Mouse (Mus musculus) frontal cortex, postnatal 10 days (tissue): ENCODE measurements at regions not wholly inside any gene's neighbourhood (a gene's known extent, or its start where the extent isn't known, plus 50 kb on each side); places are given as distances from the start of the nearest gene placed in this dataset.

ENCODE experiments used
- DNase-seq, 2 experiments: peaks; one replicate each; pipeline ENCODE4 v3.0.0; 2022; ENCODE audit warnings: low spot score in 2 of 2, mixed read lengths in 1 of 2

DNA sequence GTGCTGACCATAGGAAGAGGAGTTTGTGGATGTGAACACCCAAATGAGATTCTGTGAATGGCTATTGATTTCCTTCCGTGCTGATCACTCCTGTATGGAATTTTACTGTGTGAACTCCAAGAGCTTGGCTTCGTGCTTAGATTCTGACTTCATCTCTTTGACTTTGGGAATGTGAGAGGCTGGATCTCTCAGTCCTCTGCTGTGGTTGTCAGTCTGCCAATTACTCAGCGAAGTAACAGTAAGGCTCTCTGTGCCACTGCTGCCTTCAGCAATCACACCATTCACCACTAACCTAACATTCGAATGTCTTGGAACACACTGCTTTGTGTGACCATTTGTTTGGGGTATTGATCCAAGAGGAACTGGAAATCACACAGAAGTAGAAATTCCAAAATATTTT lies 291.5 kb downstream of the Gm21750 start:
- DNase-seq = no peak

DNA sequence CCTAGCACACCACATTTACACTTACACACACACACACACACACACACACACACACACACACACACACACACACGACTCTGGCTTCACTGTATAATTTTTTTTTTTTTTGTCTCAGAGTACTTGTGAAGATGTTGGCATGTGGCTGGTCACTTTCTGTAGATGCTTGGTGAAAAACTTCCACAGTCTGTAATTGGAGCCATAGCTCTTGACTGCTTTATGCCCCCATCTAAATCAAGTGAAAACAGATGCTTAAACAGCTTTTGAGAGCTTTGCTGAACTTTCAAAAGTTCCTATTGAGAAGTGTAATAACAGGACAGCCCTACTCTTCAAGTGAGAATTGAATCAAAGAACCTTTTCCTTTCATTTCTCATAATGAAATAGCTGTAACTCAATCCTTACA lies 317.7 kb downstream of the Gm21750 start:
- DNase-seq = no peak

DNA sequence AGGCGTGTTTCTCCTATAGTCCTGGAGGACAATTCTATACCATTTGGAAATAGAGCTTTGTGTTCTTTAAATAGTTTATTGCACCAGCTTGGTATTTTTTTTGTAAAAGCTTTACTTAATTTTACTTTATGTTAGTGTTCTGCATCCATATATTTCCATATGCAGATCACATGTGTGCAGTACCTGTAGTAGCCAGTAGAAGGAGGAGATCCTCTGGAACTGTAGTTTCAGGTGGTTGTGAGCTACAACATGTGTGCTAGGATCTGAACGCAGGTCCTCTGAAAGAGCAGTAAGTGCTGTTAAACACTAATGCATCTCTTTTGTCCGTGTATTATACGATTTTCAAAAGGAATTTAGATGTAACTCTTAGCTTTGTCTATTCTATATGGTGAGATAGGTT lies 335.2 kb downstream of the Gm21750 start:
- DNase-seq = no peak

DNA sequence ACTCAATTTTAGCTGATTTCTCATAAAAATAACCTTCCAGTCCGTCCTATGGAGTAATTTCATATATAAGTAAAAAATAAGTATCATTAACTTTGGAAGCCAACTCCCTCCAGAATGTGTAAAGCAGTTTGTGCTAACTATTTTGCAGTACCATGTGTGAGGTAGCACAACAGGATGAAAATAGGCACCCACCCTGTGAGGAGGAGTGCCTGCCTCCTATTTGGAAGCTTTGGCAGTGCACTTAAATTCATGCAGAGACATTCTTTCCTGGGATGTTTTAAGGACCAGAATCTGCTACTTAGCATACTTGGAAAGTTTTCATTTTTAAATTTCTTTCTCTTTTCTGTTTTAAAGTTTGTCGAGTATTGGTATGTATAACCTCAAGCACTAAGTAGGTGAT lies 336.8 kb downstream of the Gm21750 start:
- DNase-seq = no peak

DNA sequence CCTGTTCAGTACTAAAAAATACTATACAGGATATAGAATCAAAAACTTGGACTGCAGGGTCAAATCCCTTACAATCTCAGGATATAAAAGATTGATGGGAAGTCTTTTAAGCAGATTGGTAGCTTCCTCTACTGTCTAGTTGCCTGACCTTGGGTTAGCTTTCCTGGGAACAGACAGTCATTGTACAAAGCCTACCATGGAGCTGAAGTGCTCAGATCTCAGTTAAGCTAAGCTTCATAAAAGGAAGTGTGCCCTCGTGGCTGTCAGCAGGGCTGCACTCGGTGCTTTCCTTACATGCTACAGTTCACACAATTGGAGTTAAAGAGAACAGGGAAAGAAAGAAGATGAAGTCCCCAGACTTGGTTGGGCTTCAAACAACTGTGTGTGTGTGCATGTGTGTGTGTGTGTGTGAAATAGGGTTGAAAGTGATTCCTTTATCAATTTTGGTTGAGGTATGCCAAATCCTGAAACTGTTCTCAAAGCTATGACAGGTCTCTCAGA lies 338.4 kb downstream of the Gm21750 start:
- no peak for DNase-seq

DNA sequence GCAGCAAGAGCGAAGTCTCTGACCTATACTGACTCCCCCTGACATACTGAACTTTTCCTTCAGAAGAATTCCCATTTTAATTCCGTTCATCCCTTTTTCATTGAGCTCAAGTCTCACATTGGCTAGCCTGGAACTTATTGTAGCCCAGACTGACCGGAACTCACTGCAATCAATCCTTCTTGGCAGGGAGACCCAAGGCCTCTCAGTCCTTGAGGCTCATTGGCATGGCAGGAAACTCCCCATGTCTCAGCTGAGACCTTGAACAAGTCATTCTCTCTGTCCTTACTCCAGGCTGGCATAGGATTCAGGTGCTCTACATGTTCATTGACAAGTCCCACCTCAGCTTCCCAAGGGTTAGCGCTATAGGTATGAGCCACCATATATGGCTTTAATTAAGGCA lies 345.9 kb downstream of the Gm21750 start:
- DNase-seq = no peak

DNA sequence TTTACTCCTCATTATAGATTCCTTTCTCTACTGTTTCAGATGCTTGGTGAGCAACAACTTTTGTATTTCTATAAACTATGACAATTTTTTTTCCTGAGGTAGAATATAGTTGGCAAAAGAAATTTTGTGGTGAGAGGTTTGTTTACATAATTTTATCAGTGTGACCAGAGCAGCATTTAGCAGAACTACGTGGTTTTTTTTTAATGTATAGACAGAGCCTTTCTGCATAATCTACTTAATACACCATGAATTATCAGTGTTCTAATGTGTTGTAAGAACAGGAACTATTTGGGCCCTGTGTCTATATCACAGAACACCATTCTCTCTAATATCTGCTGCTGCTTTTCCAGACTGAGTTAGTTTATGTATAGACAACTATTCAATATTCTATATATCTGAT lies 350.5 kb downstream of the Gm21750 start:
- no peak for DNase-seq

DNA sequence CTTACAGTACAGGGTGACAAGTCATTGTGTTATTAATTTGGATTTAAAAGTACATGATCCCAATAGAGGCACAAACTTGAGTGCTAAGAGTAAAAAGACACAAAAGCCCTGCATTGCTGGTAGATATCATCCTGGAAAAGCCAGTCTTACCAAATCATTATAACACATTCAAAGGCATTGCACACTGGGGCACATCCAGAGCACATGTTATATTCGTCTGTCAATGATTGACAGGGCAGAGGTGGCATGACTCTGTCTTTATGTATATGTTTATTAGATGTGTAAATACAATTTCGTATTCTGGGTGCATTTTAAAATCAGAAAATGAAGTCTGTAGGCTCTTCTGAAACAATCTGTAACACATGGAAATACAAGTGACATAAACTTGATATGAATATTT lies 358.4 kb downstream of the Gm21750 start:
- DNase-seq = no peak

DNA sequence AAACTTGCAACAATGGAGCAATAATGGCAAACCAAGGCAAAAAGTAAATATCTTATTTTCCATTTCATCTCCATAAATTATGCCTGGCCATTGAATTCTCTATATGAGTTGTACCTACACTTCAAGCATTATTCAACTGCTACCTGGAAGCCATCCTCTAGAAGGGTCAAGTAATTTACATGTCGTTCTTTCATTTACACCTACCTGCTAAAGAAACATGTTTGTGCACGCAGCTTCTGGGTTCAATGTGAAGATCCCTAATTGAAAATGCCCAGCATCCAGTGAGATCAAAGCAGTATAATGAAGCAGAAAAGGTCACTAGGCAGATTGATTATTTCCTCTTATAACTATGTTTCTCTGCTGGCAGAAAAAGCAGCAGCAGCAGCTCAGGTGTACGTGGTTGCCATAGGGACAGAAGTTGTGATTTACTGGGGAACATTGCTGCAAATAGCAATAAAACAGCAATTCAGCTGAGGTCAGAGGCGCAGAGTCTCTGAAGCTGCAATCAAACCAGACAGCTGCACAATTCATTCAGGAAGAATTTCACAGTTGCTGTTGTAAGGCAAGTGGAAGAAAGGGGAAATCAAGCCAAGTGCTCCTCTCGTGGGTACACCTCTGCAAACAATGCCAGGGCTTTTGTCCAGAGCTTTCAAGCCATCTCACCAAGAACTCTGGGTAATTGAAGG lies 386.1 kb downstream of the Gm21750 start:
- no peak for DNase-seq

DNA sequence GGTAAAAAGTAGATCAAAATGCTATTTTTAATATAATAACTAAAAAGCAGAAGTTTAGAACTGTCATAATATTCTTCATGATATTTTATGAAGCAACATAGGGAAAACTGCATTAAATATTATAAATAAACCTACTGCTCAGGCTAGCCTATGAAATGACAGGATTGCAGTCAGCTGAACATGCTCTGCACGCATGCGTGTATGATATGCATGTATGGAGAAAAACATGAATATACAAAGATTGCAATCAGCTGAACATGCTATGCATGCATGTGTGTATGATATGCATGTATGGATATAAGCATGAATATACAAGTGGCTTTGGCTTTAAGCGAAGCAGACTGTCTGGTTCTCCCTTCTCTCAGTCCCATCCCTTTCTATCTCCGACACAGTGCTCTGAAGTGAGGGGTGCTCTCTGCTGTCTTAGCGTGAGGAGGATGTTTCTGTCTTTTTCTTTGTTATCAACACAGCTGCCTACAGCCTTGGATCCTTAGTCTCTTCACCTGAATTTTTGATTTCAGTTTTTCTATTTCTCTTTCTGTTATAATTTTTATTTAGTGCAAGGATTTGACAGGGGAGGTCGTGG lies 386.8 kb downstream of the Gm21750 start:
- no peak for DNase-seq

DNA sequence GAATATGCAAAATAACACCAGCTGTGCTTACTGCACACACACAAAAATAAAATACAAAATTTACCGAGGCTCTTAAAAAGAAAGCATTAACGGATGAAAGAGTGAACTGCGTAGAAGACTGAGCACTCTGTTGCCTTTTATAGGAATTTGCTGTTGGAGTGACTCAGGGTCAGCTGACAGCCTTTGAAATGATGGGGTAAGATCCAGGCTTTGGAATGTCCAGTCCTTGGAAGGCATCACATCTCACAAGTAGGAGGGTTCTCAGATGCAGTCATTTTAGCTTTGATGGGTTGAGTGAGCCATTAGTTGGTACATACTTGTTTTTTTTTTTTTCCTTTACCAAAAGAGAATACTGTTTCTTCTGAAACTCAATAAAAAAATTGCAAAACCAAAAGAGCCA lies 387.4 kb downstream of the Gm21750 start:
- DNase-seq = no peak

DNA sequence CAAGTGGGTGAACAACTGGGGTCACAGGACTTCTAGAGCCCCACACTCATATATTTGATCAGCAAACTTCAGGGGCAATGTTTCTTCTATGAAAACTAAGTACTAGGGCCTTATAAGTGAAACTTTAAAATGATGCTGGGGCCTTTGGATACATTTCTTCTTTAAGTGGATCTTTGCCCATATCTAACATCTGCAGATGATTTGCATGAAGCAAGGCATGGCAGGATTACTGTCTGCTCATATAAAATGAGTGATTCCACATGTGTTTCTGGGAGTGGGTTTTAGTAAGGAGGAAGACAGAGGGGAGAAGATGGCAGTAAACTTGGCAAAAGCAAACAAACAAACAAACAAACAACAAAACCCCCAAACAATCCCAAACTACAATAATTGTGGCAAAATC lies 405.0 kb downstream of the Gm21750 start:
- no peak for DNase-seq

DNA sequence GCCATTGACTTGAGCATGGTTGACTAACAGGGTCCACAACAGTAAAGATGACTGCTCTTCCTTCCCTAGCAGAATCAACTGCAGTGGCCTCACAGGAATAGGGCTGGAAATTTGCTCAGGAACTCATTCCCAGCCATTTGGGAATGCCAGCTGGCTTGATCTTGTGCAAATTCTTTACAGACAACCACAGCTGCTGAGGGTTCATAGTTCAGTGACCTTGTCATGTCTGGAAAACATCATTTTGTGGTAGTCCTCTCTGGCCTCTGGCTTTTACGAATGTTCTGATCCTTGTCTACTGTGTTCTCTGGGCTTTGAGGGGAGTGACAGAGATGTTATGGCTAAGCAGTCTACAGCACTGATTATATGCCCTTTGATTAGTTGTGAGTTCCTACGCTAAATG lies 432.0 kb downstream of the Gm21750 start:
- DNase-seq = no peak

DNA sequence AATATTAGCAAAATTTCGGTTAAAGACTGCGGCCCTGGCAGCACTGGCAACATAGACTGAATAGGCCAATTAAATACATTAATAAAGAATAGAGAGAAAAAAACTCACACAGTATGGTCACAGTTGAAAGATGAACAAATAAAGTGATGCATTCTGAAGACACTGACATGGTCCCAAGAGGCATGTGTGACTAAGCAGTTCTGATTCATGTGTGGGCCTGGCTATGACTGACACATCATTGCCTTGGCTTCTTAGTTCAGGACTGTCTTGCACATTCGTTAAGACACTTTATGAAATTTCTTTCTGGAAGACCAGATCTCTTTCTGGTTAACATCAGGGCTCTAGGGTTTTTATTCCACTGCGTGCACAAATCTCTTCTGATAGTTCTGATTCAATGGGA lies 438.7 kb downstream of the Gm21750 start:
- no peak for DNase-seq

DNA sequence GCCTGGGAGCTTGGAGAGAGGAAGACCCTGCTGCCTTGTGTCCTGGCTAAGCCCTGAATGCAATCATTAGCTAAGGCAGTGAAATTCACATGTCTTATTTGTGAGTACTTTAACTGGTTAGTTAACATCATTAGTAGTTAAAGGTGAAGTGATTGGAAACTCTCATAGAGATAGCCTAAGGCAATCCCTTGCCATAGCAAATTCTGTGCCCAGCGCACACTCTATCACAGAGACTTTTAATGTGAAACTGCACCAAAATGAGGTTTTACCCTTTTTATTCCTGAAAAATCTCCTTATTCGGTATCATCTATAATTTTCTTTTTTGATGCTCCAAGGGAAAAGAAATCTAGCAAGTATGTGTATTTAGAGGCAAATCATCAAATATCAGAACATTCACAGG lies 451.6 kb downstream of the Gm21750 start:
- no peak for DNase-seq

DNA sequence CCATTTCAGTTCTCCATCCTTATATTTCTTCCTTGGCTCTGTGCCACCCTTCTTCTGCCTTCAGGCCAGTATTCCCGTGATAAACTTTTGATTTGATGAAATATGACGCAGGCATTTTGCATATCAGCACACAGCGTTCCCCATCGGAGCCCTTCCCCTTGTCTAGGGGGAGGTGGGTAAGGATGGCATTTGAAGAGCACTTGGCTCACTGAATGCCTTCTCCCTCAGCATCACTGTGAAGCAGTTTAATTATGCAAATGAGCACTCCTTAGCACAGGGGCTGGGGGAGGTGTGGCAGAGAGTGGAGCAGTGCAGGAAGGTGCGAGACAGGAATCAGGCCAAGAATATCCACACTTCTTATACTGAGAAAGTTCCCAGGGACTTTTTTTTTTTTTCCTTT lies 452.1 kb downstream of the Gm21750 start:
- DNase-seq = peak; percentile 11 to 26

DNA sequence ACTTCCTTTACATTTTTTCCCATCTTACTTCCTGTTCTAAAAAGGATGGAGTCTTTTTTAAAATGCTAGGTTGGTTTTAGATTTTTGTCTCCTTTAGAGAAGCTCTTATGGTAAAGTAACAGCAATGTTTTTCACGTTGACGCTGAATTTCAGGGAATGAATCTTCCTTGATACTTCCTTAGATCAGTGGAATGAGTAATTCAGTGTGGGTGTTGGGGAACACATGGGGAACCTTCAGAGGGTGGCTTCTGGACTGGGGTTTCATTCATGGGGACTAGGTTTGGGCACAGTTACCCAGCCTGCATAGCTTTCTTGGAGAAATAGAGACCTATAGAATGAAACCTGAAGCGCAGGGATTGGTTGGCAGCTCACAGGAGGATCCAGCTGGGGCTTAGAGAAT lies 452.5 kb downstream of the Gm21750 start:
- no peak for DNase-seq

DNA sequence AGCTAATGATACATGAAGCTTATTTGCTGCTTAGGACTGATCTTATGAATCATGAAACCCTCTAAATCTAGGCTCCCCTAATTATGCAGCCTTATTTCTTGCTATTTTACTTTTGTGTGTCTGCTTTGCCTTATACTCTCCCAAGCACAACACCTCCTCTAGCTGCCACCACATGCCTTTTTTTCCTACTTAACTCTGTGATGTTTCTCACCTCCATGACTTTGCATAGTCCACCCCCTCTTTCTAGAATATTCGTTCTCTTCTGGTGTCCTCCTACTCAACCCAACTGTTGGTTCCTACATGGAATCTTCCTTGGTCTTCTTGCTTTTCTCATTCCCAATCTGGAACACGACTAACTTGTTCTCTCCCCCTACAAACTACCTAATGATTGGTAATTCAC lies 456.7 kb downstream of the Gm21750 start:
- no peak for DNase-seq

DNA sequence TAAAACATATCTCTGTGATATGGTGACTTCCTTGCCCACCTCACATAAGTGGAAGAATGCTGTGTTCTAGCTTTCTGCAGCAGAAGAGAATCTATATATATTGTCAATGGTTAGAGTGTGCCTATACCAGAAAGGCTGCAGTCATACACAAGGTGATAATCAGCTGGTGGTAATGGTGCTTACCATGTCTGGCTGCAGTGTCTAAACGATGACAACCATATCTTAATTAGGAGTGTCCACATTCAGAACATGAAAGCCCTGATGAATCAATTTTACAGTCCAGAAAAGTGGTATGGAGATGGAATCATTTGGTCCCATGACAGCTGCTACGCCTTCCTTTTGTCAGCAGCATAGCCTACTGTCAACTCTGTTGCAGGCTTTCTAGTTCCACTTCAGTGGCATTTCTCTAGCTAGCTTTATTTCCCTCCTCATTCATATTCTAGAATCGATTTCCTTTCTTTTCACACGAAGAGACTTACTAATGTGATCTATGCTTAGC lies 484.2 kb downstream of the Gm21750 start:
- DNase-seq = no peak

DNA sequence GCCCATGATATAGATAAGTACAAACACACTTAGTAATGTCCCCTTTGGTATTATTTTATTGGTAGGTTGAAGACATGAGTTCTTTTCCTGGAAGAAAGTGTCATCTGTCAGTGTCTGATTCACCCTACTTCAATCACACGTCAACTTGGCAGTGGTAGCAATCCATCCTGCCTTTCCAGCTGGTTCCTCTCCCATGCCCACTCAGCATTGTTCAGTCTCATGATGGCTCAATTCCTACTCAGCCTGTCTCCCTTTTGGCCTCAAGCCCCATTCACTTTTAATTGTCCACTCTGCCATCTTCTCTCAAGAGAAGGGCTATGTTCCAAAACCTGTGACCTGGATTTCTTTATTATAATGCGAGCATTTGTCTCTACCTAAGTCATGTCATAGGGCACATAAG lies 474.4 kb upstream of the Htr2a start:
- no peak for DNase-seq

DNA sequence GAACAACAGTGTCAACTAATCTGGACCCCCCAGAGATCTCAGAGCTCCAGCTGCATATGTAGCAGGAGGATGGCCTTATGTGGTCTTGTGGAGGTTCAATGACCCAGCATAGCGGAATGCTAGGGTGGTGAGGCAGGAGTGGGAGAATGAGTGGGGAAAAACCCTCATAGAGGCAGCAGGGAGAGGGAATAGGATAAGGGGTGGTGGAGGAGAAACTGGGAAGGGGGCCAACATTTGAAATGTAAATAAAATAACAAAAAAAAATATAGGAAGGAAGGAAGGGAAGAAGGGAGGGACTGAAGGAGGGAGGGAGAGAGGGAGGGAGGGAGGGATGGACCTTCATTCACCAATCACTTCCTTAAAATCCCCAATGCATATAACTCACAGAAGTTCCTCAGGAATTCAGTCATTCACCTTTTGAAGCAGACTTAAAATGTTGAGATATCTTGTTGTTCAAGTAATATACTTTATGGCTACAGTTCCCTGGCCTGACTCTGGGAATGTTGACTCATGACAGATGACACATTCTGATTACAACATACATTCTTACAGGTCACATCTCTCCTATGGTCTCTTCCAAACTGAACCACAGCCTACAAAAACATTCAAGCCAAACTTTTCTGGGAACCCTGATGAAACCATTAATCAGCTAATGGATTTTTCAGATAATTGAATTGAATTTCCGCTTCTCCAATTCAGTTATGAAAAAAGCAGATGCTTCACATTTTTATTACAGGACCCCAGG lies 471.3 kb upstream of the Htr2a start:
- DNase-seq = no peak

DNA sequence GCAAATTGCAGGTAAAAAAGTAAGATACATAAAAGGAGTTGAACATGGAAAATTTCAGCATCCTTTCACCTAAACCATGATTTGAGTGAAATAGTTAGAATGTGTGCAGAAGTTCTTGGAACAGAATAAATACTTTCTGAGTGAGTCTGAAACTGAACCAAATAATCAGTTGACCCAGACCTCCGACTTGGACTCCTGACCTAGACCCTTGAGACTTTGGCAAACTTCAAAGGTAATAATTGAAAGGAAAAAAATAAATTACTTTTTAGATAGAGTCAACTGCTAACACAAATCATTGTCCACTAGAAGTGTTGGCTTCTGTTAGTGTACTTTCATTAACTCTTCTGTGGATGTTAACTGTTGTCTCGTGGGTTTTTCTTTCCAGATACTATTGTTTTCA lies 460.6 kb upstream of the Htr2a start:
- no peak for DNase-seq

DNA sequence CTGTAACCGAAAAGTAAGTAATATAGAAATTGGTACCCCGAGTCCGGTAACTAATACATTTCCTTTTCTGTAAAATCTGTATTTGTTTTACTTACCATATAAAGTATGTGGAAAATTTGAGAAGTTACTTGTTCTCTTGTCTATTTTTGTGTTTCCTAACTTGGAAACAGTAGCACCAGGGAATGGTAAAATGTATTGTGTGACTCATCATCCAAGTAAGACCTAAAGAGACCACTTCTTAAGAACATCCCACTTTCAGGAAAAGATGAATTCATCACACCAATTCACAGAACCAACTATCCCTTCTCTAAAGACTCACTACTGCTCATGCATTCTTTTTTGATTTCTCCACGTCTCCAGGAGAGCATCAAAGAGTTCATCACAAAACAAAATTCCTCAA lies 457.6 kb upstream of the Htr2a start:
- DNase-seq = no peak
